Mouse (Mus musculus) heart, adult 2 months (tissue): ENCODE data around the gene Cnn2. TPM values are rescaled to one million over a fixed set of nuclear protein-coding genes. Genes with fewer than 3 reads are reported as not detected.

ENCODE experiments used
- DNase-seq, 2 experiments: peaks; one replicate each; pipeline ENCODE4 v3.0.0; 2021
- H3K27ac ChIP-seq: fragments of 200-600 bp; 2 replicates; pipeline ENCODE4 v1.8.1; 2022
- H3K27me3 ChIP-seq: fragments of 200-500 bp; 2 replicates; pipeline ENCODE4 v1.6.1; 2012; ENCODE audit warnings: mild to moderate bottlenecking, low read length, inconsistent platforms, mixed read lengths; ENCODE audit not compliant: control insufficient read depth, insufficient read depth
- H3K36me3 ChIP-seq: fragments of 200-500 bp; 2 replicates; pipeline ENCODE4 v1.6.1; 2012; ENCODE audit warnings: low read length, inconsistent platforms; ENCODE audit not compliant: control insufficient read depth, insufficient read depth
- H3K4me1 ChIP-seq: fragments of 200-500 bp; 2 replicates; pipeline ENCODE4 v1.6.1; 2011; ENCODE audit warnings: low read length; ENCODE audit not compliant: control insufficient read depth, insufficient read depth
- H3K4me3 ChIP-seq: fragments of 200-600 bp; 2 replicates; pipeline ENCODE4 v1.8.1; 2022
- H3K79me2 ChIP-seq: fragments of 200-500 bp; replicated peaks from 2 replicates; pipeline ENCODE4 v1.6.1; 2012; ENCODE audit warnings: mild to moderate bottlenecking, inconsistent platforms, low read length, moderate library complexity, mixed read lengths; ENCODE audit not compliant: control insufficient read depth, insufficient read depth
- H3K9ac ChIP-seq: fragments of 200-500 bp; 2 replicates; pipeline ENCODE4 v1.6.1; 2012; ENCODE audit warnings: low read depth, mild to moderate bottlenecking, control low read depth, inconsistent platforms, low read length, mixed read lengths
- CTCF ChIP-seq: fragments of 200-600 bp; IDR thresholded peaks from 2 replicates; pipeline ENCODE4 v1.8.1; 2022; ENCODE audit warnings: antibody characterized with exemption, mild to moderate bottlenecking, moderate library complexity
- EP300 ChIP-seq: fragments of 200-500 bp; IDR thresholded peaks from 2 replicates; pipeline ENCODE4 v1.6.1; 2011; ENCODE audit warnings: low read depth, low read length, control low read depth; ENCODE audit not compliant: insufficient read depth
- POLR2A ChIP-seq: fragments of 200-500 bp; IDR thresholded peaks from 2 replicates; pipeline ENCODE4 v1.6.1; 2011; ENCODE audit warnings: mild to moderate bottlenecking, low read depth, low read length, control low read depth; ENCODE audit not compliant: insufficient read depth
- WGBS: fragments of 180-500 bp; shearing (Covaris S2); methylation state at CpG from one replicate; pipeline ENCODE4 v1.1.7; 2018; 5-methylcytosine and 5-hydroxymethylcytosine counted together
- intact Hi-C: fragments of 180-260 bp; cut with DNase I; formaldehyde crosslinking; loops from one replicate; pipeline ENCODE4 v1.15.1; 2025
- polyA plus RNA-seq: library from polyadenylated mRNA; depleted of rRNA; stranded (reverse); fragments of >200 nt; gene quantifications from 2 replicates; pipeline ENCODE4 v1.2.3, GENCODE M21; 2012
- total RNA-seq, 2 experiments: library from RNA; stranded (reverse); gene quantifications; 2 replicates each; pipeline ENCODE4 v1.2.3; 2021

Gene Cnn2
- total and polyA plus RNA-seq, 3 experiments = 30.2 to 52.5 (median 39.3) TPM

GRCm38 (mm10) chr10:80030191-80030590 lies 41.8 kb downstream of the Cnn2 start:
- Histone ChIP-seq H3K79me2 (no peaks in the 10 kb centered on the region), H3K27ac (no peak overlapping the region), H3K4me3 (no peak overlapping the region), H3K27me3 (no peaks in the 10 kb centered on the region), H3K36me3 (no peaks in the 10 kb centered on the region), H3K9ac (no peak overlapping the region), H3K4me1 (peaks cover 15% of the 10 kb centered on the region)
- WGBS = 93% methylated on average over 8 of the region's 9 CpGs
- intact Hi-C loops = no loop called here
- DNase-seq = no peak
- TF ChIP-seq CTCF (no peak), POLR2A (no peak), EP300 (no peak)

- H3K27me3 ChIP-seq = no peaks in the 10 kb centered on the region
- no peaks in the 10 kb centered on the region for H3K36me3 ChIP-seq
- TF ChIP-seq POLR2A = no peak
- no peak for TF ChIP-seq EP300
- TF ChIP-seq CTCF = no peak
- no peak for DNase-seq
- intact Hi-C loops = no loop called here
- H3K27ac ChIP-seq = no peak overlapping the region
- H3K9ac ChIP-seq = no peak overlapping the region
- no peaks in the 10 kb centered on the region for H3K79me2 ChIP-seq
- H3K4me1 ChIP-seq = peaks cover 21% of the 10 kb centered on the region
- 88% methylated on average over 17 of the region's 17 CpGs for WGBS
- H3K4me3 ChIP-seq = no peak overlapping the region
Observed at GRCm38 (mm10) chr10:80030736-80031135, 42.4 kb downstream of the Cnn2 start.

- Histone ChIP-seq H3K4me1 (peaks cover 26% of the 10 kb centered on the region), H3K36me3 (peaks cover 2% of the 10 kb centered on the region; the same call in 1 of the 2 replicates), H3K27ac (peak overlapping the region; percentile 85), H3K79me2 (no peaks in the 10 kb centered on the region), H3K9ac (peak overlapping the region; percentile 5; the same call in 1 of the 2 replicates), H3K4me3 (no peak overlapping the region), H3K27me3 (no peaks in the 10 kb centered on the region)
- intact Hi-C loops = no loop called here
- TF ChIP-seq POLR2A (no peak), CTCF (no peak), EP300 (no peak)
- peak; percentile 68 to 83 for DNase-seq
- 14% methylated on average over 5 of the region's 5 CpGs for WGBS
Observed at GRCm38 (mm10) chr10:80032799-80033480, 44.6 kb downstream of the Cnn2 start.

- intact Hi-C loops = no loop called here
- TF ChIP-seq EP300 (peak; percentile 71), POLR2A (0 out of 2 replicates have a peak, but pooled peaks have one; percentile 14), CTCF (peak; percentile 76)
- Histone ChIP-seq H3K4me1 (peaks cover 32% of the 10 kb centered on the region), H3K36me3 (peaks cover 2% of the 10 kb centered on the region; the same call in 1 of the 2 replicates), H3K4me3 (no peak overlapping the region), H3K79me2 (no peaks in the 10 kb centered on the region), H3K27ac (peak overlapping the region; percentile 85), H3K27me3 (no peaks in the 10 kb centered on the region), H3K9ac (no peak overlapping the region)
- DNase-seq = peak; percentile 59 to 69
- WGBS = 15% methylated on average over 9 of the region's 9 CpGs
Observed at GRCm38 (mm10) chr10:80033511-80034391, 45.4 kb downstream of the Cnn2 start.

- Histone ChIP-seq H3K36me3 (peaks cover 2% of the 10 kb centered on the region; the same call in 1 of the 2 replicates), H3K79me2 (no peaks in the 10 kb centered on the region), H3K9ac (peak overlapping the region; percentile 18; the same call in 1 of the 2 replicates), H3K4me3 (no peak overlapping the region), H3K4me1 (peaks cover 32% of the 10 kb centered on the region), H3K27me3 (no peaks in the 10 kb centered on the region), H3K27ac (peak overlapping the region; percentile 85)
- TF ChIP-seq EP300 = peak; percentile 85
- TF ChIP-seq POLR2A = peak; percentile 55
- TF ChIP-seq CTCF = no peak
- intact Hi-C loops = loop anchor here (5.0 kb wide), 1 partner anchor 183 kb away; the partner anchor contains the start of gene Ptbp1
- peak in 1 of 2 experiments; percentile 59 for DNase-seq
- 50% methylated on average over 8 of the region's 8 CpGs for WGBS
Observed at GRCm38 (mm10) chr10:80035148-80035547, 46.8 kb downstream of the Cnn2 start.

GRCm38 (mm10) chr10:80035686-80036085 lies 47.3 kb downstream of the Cnn2 start:
- DNase-seq = no peak
- Histone ChIP-seq H3K27ac (peak overlapping the region; percentile 85), H3K4me3 (no peak overlapping the region), H3K27me3 (no peaks in the 10 kb centered on the region), H3K4me1 (peaks cover 32% of the 10 kb centered on the region), H3K36me3 (peaks cover 2% of the 10 kb centered on the region; the same call in 1 of the 2 replicates), H3K9ac (no peak overlapping the region), H3K79me2 (no peaks in the 10 kb centered on the region)
- TF ChIP-seq EP300 (no peak), CTCF (no peak), POLR2A (no peak)
- intact Hi-C loops = loop anchor here (5.0 kb wide), 1 partner anchor 183 kb away; the partner anchor contains the start of gene Ptbp1
- 60% methylated on average over 5 of the region's 5 CpGs for WGBS
